Mouse (Mus musculus) liver, embryonic 16.5 days (tissue): ENCODE measurements around the gene Supt6. TPM values are rescaled to one million over a fixed set of nuclear protein-coding genes. Genes with fewer than 3 reads are reported as not detected.

Source experiments
- ATAC-seq: fragments of 200-750 bp; cut with Nextera tagmentation; 2 replicates; pipeline ENCODE4 v1.8.0; 2017; ENCODE audit warnings: low read depth, mild to moderate bottlenecking, moderate number of reproducible peaks, moderate library complexity
- H3K27ac ChIP-seq: fragments of 300-500 bp; sonication (generic); 2 replicates; pipeline ENCODE4 v1.5.1; 2014; ENCODE audit warnings: mild to moderate bottlenecking, low read length
- H3K27me3 ChIP-seq: fragments of 300-500 bp; sonication (generic); 2 replicates; pipeline ENCODE4 v1.6.1; 2014; ENCODE audit warnings: low read depth, low read length, mixed read lengths; ENCODE audit not compliant: control insufficient read depth, insufficient read depth
- H3K36me3 ChIP-seq: fragments of 300-500 bp; sonication (generic); 2 replicates; pipeline ENCODE4 v1.6.1; 2014; ENCODE audit warnings: mild to moderate bottlenecking; ENCODE audit not compliant: control insufficient read depth, insufficient read depth
- H3K4me1 ChIP-seq: fragments of 300-500 bp; sonication (generic); 2 replicates; pipeline ENCODE4 v1.6.1; 2014; ENCODE audit warnings: low read depth, low read length, mixed read lengths; ENCODE audit not compliant: control insufficient read depth
- H3K4me2 ChIP-seq: fragments of 300-500 bp; sonication (generic); 2 replicates; pipeline ENCODE4 v1.6.1; 2014; ENCODE audit warnings: low read depth, low read length, mixed read lengths
- H3K4me3 ChIP-seq: fragments of 300-500 bp; sonication (generic); 2 replicates; pipeline ENCODE4 v1.5.1; 2014; ENCODE audit warnings: low read depth, mild to moderate bottlenecking, low read length
- H3K9ac ChIP-seq: fragments of 300-500 bp; sonication (generic); 2 replicates; pipeline ENCODE4 v1.6.1; 2014; ENCODE audit warnings: low read depth, low read length
- H3K9me3 ChIP-seq: fragments of 300-500 bp; sonication (generic); replicated peaks from 2 replicates; pipeline ENCODE4 v1.6.1; 2016; ENCODE audit warnings: low read length; ENCODE audit not compliant: control insufficient read depth
- WGBS: fragments of 180-500 bp; shearing (Covaris S2); extraction: QIAGEN DNeasy Blood & Tissue Kit; methylation state at CpG from one replicate; pipeline ENCODE4 v1.1.7; 2014; ENCODE audit not compliant: insufficient replicate concordance; 5-methylcytosine and 5-hydroxymethylcytosine counted together
- polyA plus RNA-seq: library from polyadenylated mRNA; unstranded; fragments of >200 nt; fragmentation: Nextera tagmentation; extraction: Ambion mirVana; gene quantifications from 2 replicates; pipeline ENCODE4 v1.2.1, GENCODE M21; 2015

The Supt6 gene
- polyA plus RNA-seq, 1 experiment from 2014 or later, result 10.3 TPM

DNA sequence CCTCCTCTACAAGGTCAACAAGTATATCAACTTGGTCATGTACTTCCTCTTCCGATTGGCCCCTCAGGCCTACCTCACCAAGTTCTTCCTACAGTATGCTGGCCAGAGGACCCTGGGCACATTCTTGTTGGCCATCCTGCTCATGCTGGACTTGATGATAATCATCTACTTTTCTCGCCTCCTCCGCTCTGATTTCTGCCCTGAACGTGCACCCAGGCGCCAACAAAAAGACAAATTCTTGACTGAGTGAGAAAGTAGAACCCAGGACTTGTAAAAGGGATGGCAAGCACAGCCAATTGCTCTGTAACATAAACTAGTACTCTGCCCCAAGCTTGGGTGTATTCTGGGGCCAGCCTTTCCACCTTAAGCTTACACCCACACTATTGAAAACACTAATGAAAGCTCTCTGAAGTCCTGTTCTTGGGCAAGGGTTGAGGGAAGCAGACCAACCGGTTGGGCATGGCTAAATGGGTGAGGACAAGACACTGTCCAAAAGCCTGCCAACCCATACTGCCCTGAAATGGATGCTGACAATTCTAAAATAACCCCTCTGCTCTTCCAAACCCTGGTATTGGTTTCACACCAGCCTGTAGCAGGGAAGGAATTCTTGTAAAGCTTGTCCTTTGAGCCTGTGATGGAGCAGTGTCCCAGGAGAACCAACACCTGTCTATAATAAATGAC is 65.6 kb downstream of the Supt6 start:
- WGBS, result 33% methylated on average over 6 of the region's 6 CpGs
- no peaks in the 10 kb centered on the region for H3K9me3 ChIP-seq
- no peaks in the 10 kb centered on the region for H3K27me3 ChIP-seq
- no peak for ATAC-seq
- peaks cover 46% of the 10 kb centered on the region for H3K4me1 ChIP-seq
- peak overlapping the region; percentile 98 for H3K27ac ChIP-seq
- peak overlapping the region; percentile 71 for H3K4me2 ChIP-seq
- peak overlapping the region; percentile 87 for H3K4me3 ChIP-seq
- peak overlapping the region; percentile 95 for H3K9ac ChIP-seq
- H3K36me3 ChIP-seq, result peaks cover 27% of the 10 kb centered on the region

DNA sequence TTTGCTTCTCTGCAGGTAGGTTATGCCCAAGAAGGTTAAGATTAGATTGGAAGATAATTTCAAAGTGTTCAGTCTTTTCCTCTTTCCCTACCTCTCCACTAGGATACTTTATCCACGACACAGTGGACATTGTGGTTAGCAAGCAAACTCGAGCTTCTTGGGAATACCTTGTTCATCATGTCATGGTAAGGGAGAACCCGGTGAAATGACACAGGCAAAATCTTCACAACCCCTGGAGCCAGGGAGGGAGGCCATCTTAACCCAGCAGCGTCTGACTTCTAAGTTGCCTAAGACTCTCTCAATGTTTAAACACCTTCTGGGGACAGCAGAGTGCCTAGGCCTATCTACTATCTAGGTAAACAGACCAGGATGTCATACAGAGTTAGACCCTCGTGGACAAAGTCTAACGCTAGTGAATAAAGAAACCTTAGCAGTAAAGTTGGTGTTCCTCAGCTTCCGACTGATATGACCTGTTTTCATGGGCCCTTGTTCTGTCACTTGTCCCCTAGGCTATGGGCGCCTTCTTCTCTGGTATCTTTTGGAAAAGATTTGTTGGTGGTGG is 66.3 kb downstream of the Supt6 start:
- peaks cover 27% of the 10 kb centered on the region for H3K36me3 ChIP-seq
- WGBS, result 11% methylated on average over 8 of the region's 8 CpGs
- peak overlapping the region; percentile 95 for H3K9ac ChIP-seq
- H3K9me3 ChIP-seq, result no peaks in the 10 kb centered on the region
- peak overlapping the region; percentile 87 for H3K4me3 ChIP-seq
- no peaks in the 10 kb centered on the region for H3K27me3 ChIP-seq
- H3K27ac ChIP-seq, result peak overlapping the region; percentile 98
- H3K4me1 ChIP-seq, result peaks cover 53% of the 10 kb centered on the region
- peak overlapping the region; percentile 71 for H3K4me2 ChIP-seq
- ATAC-seq, result no peak

DNA sequence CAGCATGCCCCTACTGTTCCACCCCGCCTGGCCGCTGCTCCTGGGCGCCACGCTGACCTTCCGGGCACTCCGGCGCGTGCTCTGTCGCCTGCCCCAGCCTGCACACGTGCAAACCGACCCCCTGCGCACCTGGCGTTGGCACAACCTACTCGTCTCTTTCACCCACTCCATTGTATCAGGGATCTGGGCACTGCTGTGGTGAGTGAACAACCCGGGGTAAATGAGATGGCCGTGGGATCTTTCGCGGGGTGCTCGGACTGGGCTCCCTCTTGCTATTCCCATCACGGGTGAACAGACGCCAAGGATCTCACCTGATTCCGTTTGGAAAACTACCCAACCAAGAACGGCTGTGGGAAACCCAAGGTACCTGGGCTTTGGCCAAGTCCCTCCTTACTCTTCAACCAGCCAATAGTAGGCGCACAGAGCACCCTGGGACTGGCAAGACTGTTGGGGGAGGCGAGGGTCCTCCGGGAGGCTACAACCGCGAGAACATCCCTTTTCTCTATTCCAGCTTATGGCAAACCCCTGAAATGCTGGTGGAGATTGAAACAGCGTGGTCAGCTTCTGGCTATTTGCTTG is 66.8 kb downstream of the Supt6 start:
- H3K27me3 ChIP-seq, result no peaks in the 10 kb centered on the region
- peak overlapping the region; percentile 87 for H3K4me3 ChIP-seq
- H3K36me3 ChIP-seq, result peaks cover 27% of the 10 kb centered on the region
- H3K4me1 ChIP-seq, result peaks cover 53% of the 10 kb centered on the region
- peak overlapping the region; percentile 71 for H3K4me2 ChIP-seq
- H3K9me3 ChIP-seq, result no peaks in the 10 kb centered on the region
- under 1% methylated on average over 29 of the region's 29 CpGs for WGBS
- H3K27ac ChIP-seq, result peak overlapping the region; percentile 98
- H3K9ac ChIP-seq, result peak overlapping the region; percentile 95
- ATAC-seq, result 0 out of 2 replicates have a peak, but pooled peaks have one; percentile 0

DNA sequence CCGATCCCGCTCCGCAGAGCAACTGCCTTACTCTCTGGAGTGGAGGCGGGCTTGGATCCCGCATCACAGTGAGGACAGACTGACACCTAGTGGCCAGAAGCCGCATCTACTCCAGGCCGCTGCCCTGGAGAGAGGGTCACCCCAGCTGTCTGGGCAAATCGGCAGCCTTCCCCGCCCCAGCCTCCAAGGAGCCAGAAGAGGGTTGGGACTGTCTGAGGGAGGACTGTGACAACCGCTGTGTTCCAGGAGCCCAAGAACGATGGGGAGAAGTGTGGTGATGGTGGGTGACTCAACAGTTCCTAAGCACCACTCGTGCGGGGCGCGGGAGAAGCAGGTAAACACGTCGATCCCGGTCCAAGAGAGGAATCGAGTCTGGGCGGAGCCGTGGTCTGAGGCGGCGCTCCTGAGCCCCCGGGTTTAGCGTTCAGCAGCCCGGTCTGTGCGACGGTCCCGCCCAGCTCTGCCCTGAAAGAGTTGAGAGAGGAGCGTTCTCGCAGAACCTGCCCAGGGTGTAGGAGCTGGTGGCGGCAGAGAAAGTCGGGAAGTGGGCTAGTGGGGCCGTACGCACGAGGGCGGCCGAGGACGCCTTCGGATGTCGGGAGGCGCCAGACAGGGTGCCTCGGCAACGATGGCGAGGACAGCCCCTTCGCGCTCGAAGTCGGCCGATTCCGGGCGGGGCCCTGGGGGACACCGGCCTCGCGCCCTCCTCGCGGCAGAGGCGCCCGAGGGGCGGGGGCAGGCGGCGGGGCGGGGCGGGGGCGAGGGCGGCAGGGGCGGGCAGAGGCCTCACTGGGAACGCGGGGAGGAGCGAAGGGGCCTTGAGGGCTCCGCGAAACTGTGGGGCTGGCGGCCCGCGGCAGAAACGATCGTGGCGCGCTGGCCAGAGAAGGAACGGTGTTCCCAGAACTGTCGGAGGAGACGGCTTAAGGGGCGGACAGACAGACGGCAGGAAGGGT is 67.6 kb downstream of the Supt6 start:
- H3K36me3 ChIP-seq, result peaks cover 27% of the 10 kb centered on the region
- H3K4me2 ChIP-seq, result peak overlapping the region; percentile 71
- no peaks in the 10 kb centered on the region for H3K9me3 ChIP-seq
- WGBS, result under 1% methylated on average over 73 of the region's 84 CpGs
- H3K4me3 ChIP-seq, result peak overlapping the region; percentile 87
- H3K27ac ChIP-seq, result peak overlapping the region; percentile 98
- peak overlapping the region; percentile 95 for H3K9ac ChIP-seq
- no peaks in the 10 kb centered on the region for H3K27me3 ChIP-seq
- H3K4me1 ChIP-seq, result peaks cover 51% of the 10 kb centered on the region
- peak; percentile 78 for ATAC-seq

DNA sequence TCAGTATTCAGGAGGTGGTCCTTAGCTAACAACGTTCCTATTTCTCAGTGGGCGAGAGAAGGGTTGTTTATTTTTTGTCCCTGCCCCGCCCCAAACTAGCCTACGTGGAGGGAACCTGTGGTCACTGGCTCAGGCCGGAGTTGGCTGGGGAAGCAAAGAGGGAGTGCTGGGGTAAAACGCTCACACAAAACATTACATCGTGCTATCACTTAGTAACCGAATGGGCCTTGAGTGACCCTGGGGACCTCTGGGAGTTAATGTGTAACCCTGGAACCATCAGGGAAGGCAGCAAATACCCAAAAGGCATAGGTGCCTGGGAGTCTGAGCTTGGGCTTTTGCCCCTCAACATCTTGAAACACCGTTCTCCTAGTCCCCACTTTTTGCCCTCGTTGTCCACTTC is 68.3 kb downstream of the Supt6 start:
- H3K27ac ChIP-seq, result peak overlapping the region; percentile 98
- H3K9ac ChIP-seq, result peak overlapping the region; percentile 95
- ATAC-seq, result peak; percentile 38
- peak overlapping the region; percentile 87 for H3K4me3 ChIP-seq
- H3K9me3 ChIP-seq, result no peaks in the 10 kb centered on the region
- peak overlapping the region; percentile 71 for H3K4me2 ChIP-seq
- peaks cover 55% of the 10 kb centered on the region for H3K4me1 ChIP-seq
- H3K27me3 ChIP-seq, result no peaks in the 10 kb centered on the region
- peaks cover 27% of the 10 kb centered on the region for H3K36me3 ChIP-seq
- 0% methylated on average over 10 of the region's 10 CpGs for WGBS

DNA sequence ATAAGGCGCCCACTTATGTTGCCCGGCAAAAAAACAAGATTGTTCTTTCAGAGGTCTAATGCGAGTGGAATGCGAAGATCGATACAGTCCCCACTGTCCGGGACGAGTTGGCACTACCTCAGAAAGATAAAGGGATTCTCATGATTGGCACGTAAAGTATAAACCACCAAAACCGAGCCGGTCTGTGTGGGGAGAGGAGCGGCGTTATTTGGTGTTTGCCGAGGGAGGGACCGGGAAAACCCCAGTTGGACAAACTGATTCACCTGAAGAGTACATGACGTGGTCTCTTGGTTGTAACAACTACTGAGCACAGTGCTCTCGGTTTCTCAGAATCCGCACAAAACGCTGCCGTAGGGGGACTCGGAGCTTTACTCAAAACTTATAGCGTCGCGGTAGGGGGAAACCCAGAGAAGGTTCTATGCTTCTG is 68.9 kb downstream of the Supt6 start:
- H3K9ac ChIP-seq, result peak overlapping the region; percentile 95
- peaks cover 26% of the 10 kb centered on the region for H3K36me3 ChIP-seq
- peak overlapping the region; percentile 87 for H3K4me3 ChIP-seq
- H3K27me3 ChIP-seq, result no peaks in the 10 kb centered on the region
- no peaks in the 10 kb centered on the region for H3K9me3 ChIP-seq
- peak overlapping the region; percentile 71 for H3K4me2 ChIP-seq
- peak overlapping the region; percentile 98 for H3K27ac ChIP-seq
- H3K4me1 ChIP-seq, result peaks cover 56% of the 10 kb centered on the region
- under 1% methylated on average over 23 of the region's 23 CpGs for WGBS
- ATAC-seq, result no peak

DNA sequence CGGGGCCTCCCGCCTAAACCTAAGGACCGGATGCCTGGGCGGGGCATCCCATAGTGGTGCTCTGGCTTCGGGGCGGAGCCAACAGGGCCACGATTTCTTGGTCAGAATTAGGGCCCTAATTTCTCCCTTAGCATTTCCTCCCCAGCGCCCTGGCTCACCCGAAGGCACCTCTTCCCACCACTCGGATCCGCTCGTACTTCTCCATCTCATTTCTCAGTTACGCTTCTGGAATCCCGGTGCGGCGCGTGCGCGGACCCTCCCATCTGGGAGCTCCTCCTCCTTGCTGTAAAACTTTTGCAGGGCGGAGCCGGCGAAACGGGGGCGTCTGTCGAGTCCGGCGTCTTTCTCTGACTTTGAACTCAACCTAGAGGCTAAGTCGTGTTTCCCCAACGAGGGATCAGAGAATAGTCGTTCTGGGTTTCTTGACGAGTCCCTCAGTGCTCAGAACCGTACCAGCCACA is 69.4 kb downstream of the Supt6 start, which contains the start of the genes Nek8 and Tlcd1:
Nek8 (minus strand) TSS at position 274 of the 461 bp plus-strand sequence.
Tlcd1 (plus strand) TSS at position 310 of the 461 bp plus-strand sequence.
- peak within 1 kb of the TSS; percentile 98 for H3K27ac ChIP-seq
- no peaks in the 10 kb centered on the region for H3K9me3 ChIP-seq
- peaks cover 56% of the 10 kb centered on the region for H3K4me1 ChIP-seq
- H3K4me2 ChIP-seq, result peak within 1 kb of the TSS; percentile 71
- peaks cover 21% of the 10 kb centered on the region for H3K36me3 ChIP-seq
- H3K4me3 ChIP-seq, result peak within 1 kb of the TSS; percentile 87
- WGBS, result 0% methylated on average over 32 of the region's 32 CpGs
- peak within 1 kb of the TSS; percentile 95 for H3K9ac ChIP-seq
- no peaks in the 10 kb centered on the region for H3K27me3 ChIP-seq
- peak; percentile 28 for ATAC-seq

DNA sequence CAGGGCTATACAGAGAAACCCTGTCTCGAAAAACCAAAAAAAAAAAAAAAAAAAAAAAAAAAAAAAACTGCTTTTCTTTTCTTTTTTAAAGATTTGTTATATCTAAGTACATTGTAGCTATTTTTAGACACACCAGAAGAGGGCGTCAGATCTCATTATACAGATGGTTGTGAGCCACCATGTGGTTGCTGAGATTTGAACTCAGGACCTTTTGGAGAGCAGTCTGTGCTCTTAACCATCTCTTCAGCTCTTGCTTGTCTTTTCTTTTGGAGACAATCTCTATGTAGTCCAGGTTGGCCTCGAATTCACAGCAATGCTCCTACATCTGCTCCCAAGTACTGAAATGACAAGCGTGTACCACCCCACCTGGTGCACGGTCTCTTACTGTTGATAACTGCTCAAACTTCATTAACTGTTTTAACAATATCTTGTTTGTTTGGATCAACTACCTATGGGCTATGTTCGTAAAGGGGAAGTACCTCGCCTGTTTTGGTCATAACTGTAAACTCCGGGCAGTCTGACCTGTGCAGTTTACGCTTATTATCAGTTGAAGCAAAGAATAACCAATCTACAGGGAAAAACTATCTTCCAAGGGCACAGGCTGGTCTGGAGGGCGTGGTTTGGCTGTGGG is 69.9 kb downstream of the Supt6 start:
- H3K27ac ChIP-seq, result peak overlapping the region; percentile 98
- WGBS, result 0% methylated on average over 9 of the region's 10 CpGs
- peak overlapping the region; percentile 71 for H3K4me2 ChIP-seq
- peaks cover 50% of the 10 kb centered on the region for H3K4me1 ChIP-seq
- peak overlapping the region; percentile 87 for H3K4me3 ChIP-seq
- H3K9ac ChIP-seq, result peak overlapping the region; percentile 95
- peak; percentile 57; the same call in 1 of the 2 replicates for ATAC-seq
- peaks cover 15% of the 10 kb centered on the region for H3K36me3 ChIP-seq
- H3K9me3 ChIP-seq, result no peaks in the 10 kb centered on the region
- no peaks in the 10 kb centered on the region for H3K27me3 ChIP-seq
